Mouse (Mus musculus): ENCODE data around the gene Gm9913.

GRCm38 (mm10) chr2:125476231-125476630 is 28.7 kb upstream of the Gm9913 start:
- TF ChIP-seq POLR2A (IDR thresholded peaks at IDR 0.05; ENCODE audit: borderline replicate concordance, extremely low read depth, low read depth, low read length), result no peak
- no peak for TF ChIP-seq CTCF (IDR thresholded peaks at IDR 0.05; ENCODE audit: insufficient read depth, low read length)

Data from lung, adult 2 months (tissue).